Mouse (Mus musculus) kidney, adult 18-20 months (tissue): ENCODE measurements around the gene Arsb.
A peak's percentile ranks its signal among the peaks of the same experiment; 100 is the strongest.

ENCODE experiments used
- DNase-seq: peaks from one replicate; pipeline ENCODE4 v3.0.0; 2021

The Arsb gene

DNA sequence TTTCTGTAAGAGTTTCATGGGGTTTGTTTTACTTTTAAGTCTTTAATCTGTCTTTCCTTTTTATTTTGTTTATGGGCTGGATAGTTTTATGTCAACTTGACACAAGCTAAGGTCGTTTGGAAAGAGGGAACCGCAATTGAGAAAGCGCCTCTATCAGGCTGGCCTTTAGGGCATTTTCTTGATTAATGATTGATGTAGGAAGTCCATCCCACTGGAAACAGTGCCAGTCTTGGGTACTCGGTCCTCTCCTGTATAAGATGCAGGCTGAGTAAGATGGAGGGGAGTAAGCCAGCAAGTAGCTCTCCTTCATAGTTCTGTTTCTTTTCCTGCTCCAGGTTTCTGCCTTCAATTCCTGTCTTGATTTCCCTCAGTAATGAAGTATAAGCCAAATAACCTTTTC lies 76.2 kb downstream of the Arsb start:
- DNase-seq, result peak; percentile 21

GRCm38 (mm10) chr13:93848615-93849014 lies 77.2 kb downstream of the Arsb start:
- DNase-seq, result no peak

GRCm38 (mm10) chr13:93849751-93850355 lies 78.4 kb downstream of the Arsb start:
- DNase-seq, result no peak

DNA sequence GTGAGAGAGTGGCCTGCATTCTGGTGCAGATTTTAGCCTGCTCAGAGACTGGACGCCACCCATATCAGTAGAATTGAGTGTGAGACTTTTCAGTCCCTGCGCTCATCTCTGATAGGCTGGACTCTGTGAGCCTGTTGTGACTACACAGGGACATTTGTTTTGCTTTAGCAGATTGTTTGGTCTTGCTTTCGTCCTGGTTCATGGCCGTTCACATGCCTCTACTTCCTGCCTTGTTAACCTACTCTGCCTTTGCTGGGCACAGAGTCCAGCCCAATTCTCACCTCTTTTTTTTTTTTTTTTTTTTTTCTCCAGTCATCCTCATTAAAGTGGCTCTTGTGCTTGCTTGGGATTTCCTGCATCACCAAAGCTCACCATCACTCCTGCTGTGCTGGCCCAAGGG lies 79.2 kb downstream of the Arsb start:
- DNase-seq, result no peak

GRCm38 (mm10) chr13:93852419-93853138 lies 81.1 kb downstream of the Arsb start:
- peak; percentile 34 for DNase-seq

DNA sequence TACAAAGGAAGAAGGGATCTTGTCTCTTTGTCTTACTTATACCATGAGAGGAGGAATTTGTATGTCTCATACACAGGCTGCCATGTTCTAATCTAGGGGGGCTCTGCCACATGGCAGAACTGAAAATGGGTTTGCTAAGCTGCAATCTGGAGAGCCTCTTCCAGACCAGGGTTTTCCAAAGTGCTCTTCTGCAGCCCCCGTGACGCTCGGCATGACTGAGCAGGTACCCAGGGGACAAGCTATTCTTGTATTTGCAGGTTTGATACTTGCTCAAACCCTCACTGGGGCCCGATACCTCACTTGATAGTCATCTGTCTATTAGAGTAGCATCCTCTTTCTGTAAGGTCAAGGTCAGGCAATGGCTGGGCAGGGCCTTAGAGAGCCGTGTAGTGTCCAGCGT lies 82.3 kb downstream of the Arsb start:
- DNase-seq, result no peak

DNA sequence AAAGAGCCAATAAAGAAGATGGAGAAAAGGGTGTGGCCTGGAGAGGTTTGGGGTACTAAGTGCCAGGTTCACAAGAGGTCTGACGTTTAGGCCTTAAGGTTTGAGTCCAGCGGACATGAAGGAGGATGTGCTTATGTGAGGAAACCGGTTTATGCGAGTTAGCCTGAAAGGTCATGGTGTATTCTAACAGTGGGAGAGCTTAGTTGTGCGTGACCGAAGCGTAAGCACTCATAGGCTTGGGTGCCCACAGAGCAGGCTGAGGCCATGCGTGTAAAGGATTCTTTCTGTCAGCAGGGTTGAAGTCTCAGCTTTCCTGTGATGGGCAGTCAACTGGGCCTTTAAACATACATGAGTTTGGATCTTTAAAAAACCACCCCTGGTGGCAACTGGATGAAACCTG lies 82.9 kb downstream of the Arsb start:
- DNase-seq, result no peak

DNA sequence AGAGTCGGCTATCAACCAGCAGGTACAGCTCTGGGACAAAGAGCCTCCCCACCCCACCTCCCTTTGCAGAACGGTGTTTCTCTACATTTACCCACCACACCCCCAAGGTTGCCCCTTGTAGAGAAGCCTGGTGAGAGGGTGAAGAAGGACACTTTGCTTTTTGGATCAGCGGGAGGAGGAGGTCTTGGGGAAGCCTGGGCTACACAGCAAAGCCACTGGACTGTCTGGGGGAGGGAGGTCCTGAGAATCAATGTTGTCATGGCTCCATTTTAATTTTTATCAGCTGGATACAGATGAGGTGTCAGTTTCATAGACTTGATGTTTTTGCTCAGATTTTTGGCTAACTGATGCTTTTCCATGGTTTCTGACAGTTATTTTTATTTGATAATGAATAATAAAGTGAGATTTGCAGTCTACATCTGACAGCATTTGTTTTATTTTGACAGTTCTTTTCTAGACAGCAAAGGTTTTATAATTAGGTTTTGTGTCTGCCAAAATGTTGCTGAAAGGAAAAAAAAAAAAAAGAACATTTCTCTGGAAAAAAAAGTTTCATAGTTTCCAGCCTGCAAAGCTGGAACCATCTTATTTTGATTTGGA lies 83.6 kb downstream of the Arsb start:
- DNase-seq, result no peak

- peak; percentile 24 for DNase-seq
Observed at GRCm38 (mm10) chr13:93855701-93856183, 84.3 kb downstream of the Arsb start.

- DNase-seq, result no peak
Observed at GRCm38 (mm10) chr13:93861211-93861610, 89.8 kb downstream of the Arsb start.

GRCm38 (mm10) chr13:93864066-93864740 lies 92.8 kb downstream of the Arsb start:
- DNase-seq, result no peak

DNA sequence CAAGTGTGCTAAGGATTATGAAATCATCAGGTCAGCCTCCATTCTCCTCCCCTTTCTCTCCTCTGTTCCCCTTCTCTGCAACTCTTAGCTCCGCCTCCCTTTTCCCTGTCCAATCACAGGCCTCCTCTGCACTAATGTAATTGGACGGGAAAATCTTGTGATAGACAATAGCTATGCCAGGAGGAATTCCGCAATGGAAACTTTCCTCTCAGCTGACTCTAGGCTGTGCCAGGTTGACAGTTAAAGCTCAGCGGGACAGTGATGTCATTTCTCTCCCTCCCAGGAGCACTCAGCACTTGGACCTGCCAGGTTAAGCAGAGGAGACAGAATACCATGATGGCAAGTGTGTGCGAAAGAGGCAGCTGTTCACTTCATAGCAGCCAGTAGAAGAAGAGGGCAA lies 95.2 kb downstream of the Arsb start:
- no peak for DNase-seq

DNA sequence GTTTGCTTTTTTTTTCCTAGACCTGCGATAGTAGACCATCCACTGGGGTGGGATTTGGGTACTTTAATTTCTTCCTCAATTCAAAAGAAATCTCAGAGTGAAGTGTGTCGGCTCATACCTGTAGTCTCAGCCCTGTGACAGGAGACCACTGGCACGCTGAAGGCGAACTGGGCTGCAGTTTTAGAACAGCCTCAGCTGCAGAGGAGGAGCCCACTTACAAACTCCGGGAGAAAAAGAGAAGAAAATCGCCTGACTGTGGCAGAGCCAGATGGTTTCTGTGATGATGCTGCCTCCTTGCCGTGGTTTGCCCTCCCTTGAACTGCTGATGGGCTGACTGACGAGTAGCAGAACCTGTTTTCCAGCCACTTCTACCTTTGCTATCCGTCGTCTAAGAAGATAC lies 100.3 kb downstream of the Arsb start:
- no peak for DNase-seq

GRCm38 (mm10) chr13:93872591-93872990 lies 101.2 kb downstream of the Arsb start:
- no peak for DNase-seq

DNA sequence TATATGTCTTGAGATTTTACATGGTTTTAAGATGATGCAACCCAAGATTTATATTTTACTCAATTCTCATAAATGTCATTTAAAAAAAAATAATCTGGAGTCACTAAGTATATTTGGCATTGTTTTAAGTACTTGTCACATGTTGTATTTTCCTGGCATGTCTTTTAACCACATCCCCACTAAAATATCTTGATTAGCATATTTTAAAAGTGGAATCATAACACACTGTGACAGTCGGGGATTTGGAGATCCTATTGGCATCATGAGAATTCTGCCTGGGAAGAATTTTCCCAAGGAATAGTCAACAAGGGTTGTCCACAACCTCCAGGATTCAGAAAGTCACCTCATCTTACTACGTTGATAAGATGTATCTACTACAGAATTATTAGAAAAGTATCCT lies 106.5 kb downstream of the Arsb start:
- DNase-seq, result no peak

GRCm38 (mm10) chr13:93879426-93879825 lies 108.0 kb downstream of the Arsb start:
- no peak for DNase-seq

GRCm38 (mm10) chr13:93882132-93882531 lies 110.7 kb downstream of the Arsb start:
- no peak for DNase-seq

- no peak for DNase-seq
Observed at GRCm38 (mm10) chr13:93886999-93887398, 115.6 kb downstream of the Arsb start.

GRCm38 (mm10) chr13:93888196-93888595 lies 116.8 kb downstream of the Arsb start:
- DNase-seq, result no peak

DNA sequence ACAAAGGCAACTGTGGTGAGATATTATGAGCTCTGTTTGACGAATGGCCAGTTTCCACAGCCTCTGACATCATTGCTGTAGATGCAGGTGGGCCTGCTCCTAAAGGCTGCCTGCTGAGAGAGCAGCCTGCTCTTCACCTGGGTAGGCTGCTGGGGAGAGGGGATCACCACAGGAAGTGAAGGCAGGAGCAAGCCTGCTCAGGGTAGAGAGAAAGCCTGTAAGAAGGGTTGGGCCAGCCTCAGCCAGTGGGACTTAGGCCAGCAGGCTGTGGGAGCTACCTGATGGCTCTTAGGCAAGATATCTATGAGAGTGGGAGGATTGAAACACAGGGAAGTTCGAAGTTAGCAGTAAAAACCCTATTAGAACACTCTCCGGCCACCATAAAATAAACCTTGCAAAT lies 117.5 kb downstream of the Arsb start:
- DNase-seq, result no peak

GRCm38 (mm10) chr13:93889991-93890390 lies 118.6 kb downstream of the Arsb start:
- DNase-seq, result no peak

- DNase-seq, result no peak
Observed at GRCm38 (mm10) chr13:93891276-93891675, 119.8 kb downstream of the Arsb start.

DNA sequence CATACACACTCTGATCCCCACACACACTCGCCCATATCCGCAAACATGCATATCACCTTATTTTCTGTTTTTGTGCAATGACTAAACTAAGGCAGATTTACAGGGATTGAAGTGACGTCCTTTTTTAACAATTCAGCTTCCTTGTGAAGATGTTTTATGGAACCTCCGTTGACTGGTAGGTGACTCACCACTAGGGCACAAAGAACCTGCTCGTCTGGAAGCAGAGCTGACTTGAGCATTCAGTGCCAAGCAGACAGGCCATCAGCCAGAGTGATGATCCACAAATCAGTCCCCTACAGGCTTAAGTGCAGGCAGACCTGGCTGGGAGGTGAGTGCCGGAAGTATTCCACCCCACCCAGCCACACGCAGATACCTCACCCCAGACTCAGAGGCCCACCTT lies 120.7 kb downstream of the Arsb start:
- no peak for DNase-seq

- no peak for DNase-seq
Observed at GRCm38 (mm10) chr13:93894105-93894504, 122.7 kb downstream of the Arsb start.
